Mouse (Mus musculus): ENCODE data around the gene Prkce.

- TF ChIP-seq MAFK (IDR thresholded peaks at IDR 0.05; ENCODE audit: insufficient read depth, low read depth, low read length) (no peak), HCFC1 (IDR thresholded peaks at IDR 0.05; ENCODE audit: borderline replicate concordance, insufficient read depth, low read length) (no peak), ZNF384 (IDR thresholded peaks at IDR 0.05; ENCODE audit: low read depth, low read length) (no peak)
These were observed 148.3 kb downstream of the Prkce start for GRCm38 (mm10) chr17:86315874-86316273.
